Mouse (Mus musculus) midbrain, embryonic 15.5 days (tissue): ENCODE data around the gene Cacng4. TPM values are rescaled to one million over a fixed set of nuclear protein-coding genes. Genes with fewer than 3 reads are reported as not detected.

Source experiments
- ATAC-seq: fragments of 200-750 bp; cut with Nextera tagmentation; replicated peaks from 2 replicates; pipeline ENCODE4 v1.8.0; 2017; ENCODE audit warnings: moderate TSS enrichment
- H3K27ac ChIP-seq: fragments of 300-500 bp; sonication (generic); 2 replicates; pipeline ENCODE4 v1.5.1; 2015; ENCODE audit warnings: mild to moderate bottlenecking, inconsistent platforms
- H3K27me3 ChIP-seq: fragments of 300-500 bp; sonication (generic); replicated peaks from 2 replicates; pipeline ENCODE4 v1.6.1; 2015; ENCODE audit warnings: inconsistent platforms
- H3K36me3 ChIP-seq: fragments of 300-500 bp; sonication (generic); replicated peaks from 2 replicates; pipeline ENCODE4 v1.6.1; 2015; ENCODE audit warnings: inconsistent platforms
- H3K4me1 ChIP-seq: fragments of 300-500 bp; sonication (generic); 2 replicates; pipeline ENCODE4 v1.6.1; 2015; ENCODE audit warnings: inconsistent platforms
- H3K4me2 ChIP-seq: fragments of 300-500 bp; sonication (generic); 2 replicates; pipeline ENCODE4 v1.6.1; 2015; ENCODE audit warnings: inconsistent platforms, mild to moderate bottlenecking, moderate library complexity
- H3K4me3 ChIP-seq: fragments of 300-500 bp; sonication (generic); 2 replicates; pipeline ENCODE4 v1.5.1; 2015; ENCODE audit warnings: mild to moderate bottlenecking, inconsistent platforms
- H3K9ac ChIP-seq: fragments of 300-500 bp; sonication (generic); 2 replicates; pipeline ENCODE4 v1.6.1; 2015; ENCODE audit warnings: mild to moderate bottlenecking, inconsistent platforms
- H3K9me3 ChIP-seq: fragments of 300-500 bp; sonication (generic); 2 replicates; pipeline ENCODE4 v1.6.1; 2016; ENCODE audit warnings: inconsistent platforms
- WGBS: fragments of 180-500 bp; shearing (Covaris S2); methylation state at CpG from one replicate; pipeline ENCODE4 v1.1.7; 2015; ENCODE audit warnings: mixed read lengths; 5-methylcytosine and 5-hydroxymethylcytosine counted together
- polyA plus RNA-seq: library from polyadenylated mRNA; unstranded; fragments of >200 nt; fragmentation: Nextera tagmentation; extraction: Ambion mirVana; gene quantifications from 2 replicates; pipeline ENCODE4 v1.2.1, GENCODE M21; 2015

The Cacng4 gene
- polyA plus RNA-seq, 1 experiment from 2014 or later: 61.5 TPM

- Histone ChIP-seq H3K27ac (no peak overlapping the region), H3K9me3 (no peaks in the 10 kb centered on the region), H3K36me3 (peaks cover 19% of the 10 kb centered on the region; the same call in 1 of the 2 replicates), H3K4me3 (no peak overlapping the region), H3K4me1 (no peaks in the 10 kb centered on the region; the same call in 1 of the 2 replicates), H3K9ac (no peak overlapping the region), H3K4me2 (no peak overlapping the region), H3K27me3 (no peaks in the 10 kb centered on the region)
- WGBS: 89% methylated on average over 4 of the region's 4 CpGs
- ATAC-seq: no peak
Measured at GRCm38 (mm10) chr11:107730940-107731339, 63.4 kb downstream of the Cacng4 start.

DNA sequence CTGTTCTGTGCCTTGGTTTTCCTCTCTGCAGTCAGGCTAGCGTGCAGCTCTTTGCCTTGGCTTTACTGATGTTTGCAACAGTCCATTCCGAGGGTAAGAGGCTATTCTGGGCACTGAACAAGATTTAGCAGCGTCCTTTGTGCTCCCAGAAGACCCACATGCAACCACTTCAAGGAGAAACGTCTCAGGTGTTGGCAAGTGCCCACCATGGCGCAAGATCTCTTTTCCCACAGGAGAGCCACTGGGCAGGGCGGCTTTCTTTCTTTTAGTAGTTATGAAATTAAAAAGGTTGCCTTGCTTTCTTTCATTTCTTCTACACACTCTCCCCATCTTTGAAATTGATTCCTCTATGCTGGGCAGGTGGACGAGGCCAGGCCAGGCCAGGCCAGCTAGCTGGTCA lies 65.2 kb downstream of the Cacng4 start:
- Histone ChIP-seq H3K4me3 (no peak overlapping the region), H3K4me2 (no peak overlapping the region), H3K9me3 (no peaks in the 10 kb centered on the region), H3K27ac (no peak overlapping the region), H3K9ac (no peak overlapping the region), H3K4me1 (no peaks in the 10 kb centered on the region; the same call in 1 of the 2 replicates), H3K27me3 (no peaks in the 10 kb centered on the region), H3K36me3 (peaks cover 4% of the 10 kb centered on the region; the same call in 1 of the 2 replicates)
- WGBS: 81% methylated on average over 7 of the region's 7 CpGs
- ATAC-seq: no peak

GRCm38 (mm10) chr11:107728073-107728863 lies 66.1 kb downstream of the Cacng4 start:
- H3K27ac ChIP-seq: no peak overlapping the region
- no peaks in the 10 kb centered on the region for H3K36me3 ChIP-seq
- no peaks in the 10 kb centered on the region; the same call in 1 of the 2 replicates for H3K4me1 ChIP-seq
- no peak overlapping the region for H3K4me2 ChIP-seq
- ATAC-seq: no peak
- H3K9ac ChIP-seq: no peak overlapping the region
- H3K9me3 ChIP-seq: no peaks in the 10 kb centered on the region
- H3K4me3 ChIP-seq: no peak overlapping the region
- H3K27me3 ChIP-seq: no peaks in the 10 kb centered on the region
- 74% methylated on average over 13 of the region's 13 CpGs for WGBS

- Histone ChIP-seq H3K9me3 (no peaks in the 10 kb centered on the region), H3K36me3 (no peaks in the 10 kb centered on the region), H3K4me3 (no peak overlapping the region), H3K4me2 (no peak overlapping the region), H3K4me1 (no peaks in the 10 kb centered on the region; the same call in 1 of the 2 replicates), H3K9ac (no peak overlapping the region), H3K27ac (no peak overlapping the region), H3K27me3 (no peaks in the 10 kb centered on the region)
- ATAC-seq: no peak
- 93% methylated on average over 8 of the region's 8 CpGs for WGBS
Measured at GRCm38 (mm10) chr11:107724603-107725002, 69.8 kb downstream of the Cacng4 start.

GRCm38 (mm10) chr11:107721057-107721456 lies 73.3 kb downstream of the Cacng4 start:
- H3K9me3 ChIP-seq: no peaks in the 10 kb centered on the region
- no peak overlapping the region for H3K4me3 ChIP-seq
- 81% methylated on average over 7 of the region's 7 CpGs for WGBS
- H3K4me2 ChIP-seq: no peak overlapping the region
- H3K4me1 ChIP-seq: no peaks in the 10 kb centered on the region; the same call in 1 of the 2 replicates
- H3K9ac ChIP-seq: no peak overlapping the region
- no peak for ATAC-seq
- no peaks in the 10 kb centered on the region for H3K27me3 ChIP-seq
- H3K27ac ChIP-seq: no peak overlapping the region
- H3K36me3 ChIP-seq: no peaks in the 10 kb centered on the region

DNA sequence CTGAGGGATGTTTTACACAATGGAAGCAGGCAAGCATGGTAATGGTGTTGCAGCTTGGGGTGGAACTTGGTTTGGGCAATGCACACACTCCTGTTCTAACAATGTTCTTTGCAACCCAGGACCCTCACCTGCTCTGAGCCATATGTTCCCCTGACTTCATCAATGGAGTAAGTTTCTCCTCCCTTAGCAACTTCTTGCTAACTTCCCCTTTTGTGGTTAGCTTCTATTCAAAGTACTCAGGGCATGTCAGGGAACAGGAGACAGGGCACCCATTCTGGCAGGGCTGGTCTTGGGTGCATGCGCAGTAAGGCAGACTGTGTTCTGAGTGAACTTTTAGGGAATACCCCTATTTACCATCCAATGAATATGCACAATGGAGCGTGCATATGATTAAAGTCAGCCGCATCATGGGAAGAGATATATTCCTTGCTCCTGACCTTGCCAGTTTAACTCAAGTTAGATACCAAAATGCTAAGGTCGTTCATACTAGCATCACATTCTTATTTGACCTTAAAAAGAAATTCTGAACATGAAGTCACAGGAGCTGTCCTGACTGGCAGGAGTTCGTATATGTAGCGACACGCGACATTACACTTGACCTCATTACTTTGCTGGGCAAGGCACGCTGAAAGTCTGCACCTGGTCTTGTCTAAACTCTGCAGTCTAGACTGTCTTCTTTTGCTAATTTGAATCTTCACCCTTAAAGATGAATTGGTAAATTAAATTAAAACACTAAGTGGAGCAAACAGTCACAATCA lies 73.9 kb downstream of the Cacng4 start:
- Histone ChIP-seq H3K4me1 (no peaks in the 10 kb centered on the region; the same call in 1 of the 2 replicates), H3K27me3 (no peaks in the 10 kb centered on the region), H3K9ac (no peak overlapping the region), H3K9me3 (no peaks in the 10 kb centered on the region), H3K4me3 (no peak overlapping the region), H3K36me3 (no peaks in the 10 kb centered on the region), H3K27ac (no peak overlapping the region), H3K4me2 (no peak overlapping the region)
- no peak for ATAC-seq
- 86% methylated on average over 9 of the region's 9 CpGs for WGBS

DNA sequence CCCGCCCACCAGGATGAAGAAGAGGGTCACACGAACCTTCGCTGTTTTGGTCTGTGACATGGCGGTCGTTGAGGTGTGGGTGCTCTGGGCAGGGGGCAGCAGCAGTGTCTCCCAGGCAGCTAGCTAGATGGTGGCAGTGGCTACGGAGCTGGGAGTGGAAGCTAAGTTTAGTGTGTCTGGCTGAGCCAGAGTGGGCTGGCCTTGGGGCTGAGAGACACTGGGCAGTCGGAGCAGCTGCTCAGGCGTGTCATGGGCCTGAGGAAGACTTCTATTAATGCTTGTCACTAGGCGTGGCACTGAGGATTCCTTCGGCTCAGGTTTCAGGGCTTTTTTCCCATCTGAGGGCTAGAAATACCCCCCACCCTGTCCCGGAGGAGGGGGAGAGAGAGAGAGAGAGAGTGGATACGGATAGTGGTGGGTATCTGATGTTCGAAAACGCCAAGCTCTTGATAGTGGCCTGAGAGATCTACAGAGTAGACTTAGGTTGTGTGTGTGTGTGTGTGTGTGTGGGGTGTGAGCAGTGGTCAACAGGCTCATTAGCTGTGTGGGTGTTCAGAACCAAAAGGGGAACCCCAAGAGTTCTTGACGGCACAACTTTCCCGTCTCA lies 77.9 kb downstream of the Cacng4 start, which contains the start of gene Cacng1:
Cacng1 (minus strand) TSS at position 191 of the 607 bp plus-strand sequence.
- Histone ChIP-seq H3K27ac (no peak within 1 kb of the TSS), H3K9ac (no peak within 1 kb of the TSS), H3K4me2 (no peak within 1 kb of the TSS), H3K4me1 (no peaks in the 10 kb centered on the region; the same call in 1 of the 2 replicates), H3K9me3 (no peaks in the 10 kb centered on the region), H3K4me3 (no peak within 1 kb of the TSS), H3K36me3 (no peaks in the 10 kb centered on the region), H3K27me3 (no peaks in the 10 kb centered on the region)
- ATAC-seq: no peak
- 69% methylated on average over 16 of the region's 16 CpGs for WGBS

- no peak for ATAC-seq
- 78% methylated on average over 7 of the region's 7 CpGs for WGBS
Measured at GRCm38 (mm10) chr11:107714368-107714767, 80.0 kb downstream of the Cacng4 start.

GRCm38 (mm10) chr11:107710379-107710778 lies 84.0 kb downstream of the Cacng4 start:
- no peak for ATAC-seq
- whole genome bisulfite sequencing: 84% methylated on average over 3 of the region's 3 CpGs
- Histone ChIP-seq H3K4me1 (peaks cover 14% of the 10 kb centered on the region; the same call in 1 of the 2 replicates), H3K27ac (no peak overlapping the region), H3K27me3 (no peaks in the 10 kb centered on the region), H3K9ac (no peak overlapping the region), H3K4me2 (no peak overlapping the region), H3K9me3 (no peaks in the 10 kb centered on the region), H3K4me3 (no peak overlapping the region), H3K36me3 (no peaks in the 10 kb centered on the region)

More at GRCm38 (mm10) chr11:107714368-107714767, 80.0 kb downstream of the Cacng4 start:
- H3K36me3 ChIP-seq: no peaks in the 10 kb centered on the region
- no peak overlapping the region for H3K9ac ChIP-seq
- no peak overlapping the region for H3K4me2 ChIP-seq
- no peaks in the 10 kb centered on the region for H3K27me3 ChIP-seq
- no peaks in the 10 kb centered on the region; the same call in 1 of the 2 replicates for H3K4me1 ChIP-seq
- no peak overlapping the region for H3K4me3 ChIP-seq
- H3K27ac ChIP-seq: no peak overlapping the region
- no peaks in the 10 kb centered on the region for H3K9me3 ChIP-seq

DNA sequence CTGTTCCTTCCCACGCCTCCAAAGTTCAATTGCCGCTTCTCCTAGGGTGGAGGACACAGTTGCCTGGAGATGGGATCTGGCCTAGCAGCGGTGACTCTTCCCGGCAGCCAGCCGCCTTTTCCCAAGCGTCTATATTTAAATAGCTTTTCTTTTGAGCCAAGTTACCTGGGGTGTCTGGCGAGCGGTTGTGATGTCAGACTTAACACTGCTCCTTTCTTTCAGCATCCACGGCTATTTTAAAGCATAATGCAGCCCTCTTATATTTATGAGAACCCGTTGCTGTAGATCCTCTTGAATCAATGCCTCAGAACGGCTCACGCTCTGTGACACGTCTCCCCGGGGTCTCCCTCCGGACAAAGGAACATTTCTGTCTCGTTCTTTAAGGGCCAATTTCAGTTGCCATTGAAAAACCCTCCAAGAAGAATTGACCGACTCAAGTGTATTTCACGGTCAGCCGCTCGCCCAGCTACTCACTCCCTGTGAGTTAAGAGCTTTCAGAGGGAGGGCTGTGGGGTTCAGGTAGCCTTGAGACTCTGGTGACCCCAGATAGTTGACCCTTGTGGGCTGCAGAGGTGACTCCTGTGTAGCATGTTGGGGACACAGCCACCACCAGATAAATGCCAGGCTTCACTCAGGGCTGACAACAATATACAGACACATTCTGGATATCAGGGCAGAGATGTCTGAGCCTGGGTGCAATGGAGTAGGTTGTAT lies 86.3 kb downstream of the Cacng4 start:
- Histone ChIP-seq H3K4me3 (no peak overlapping the region), H3K9me3 (no peaks in the 10 kb centered on the region), H3K4me2 (peak overlapping the region; percentile 21; the same call in 1 of the 2 replicates), H3K9ac (no peak overlapping the region), H3K27ac (no peak overlapping the region), H3K4me1 (peaks cover 30% of the 10 kb centered on the region; the same call in 1 of the 2 replicates), H3K27me3 (peaks cover 7% of the 10 kb centered on the region; the same call in 1 of the 2 replicates), H3K36me3 (no peaks in the 10 kb centered on the region)
- WGBS: 12% methylated on average over 20 of the region's 20 CpGs
- ATAC-seq: no peak; the same call in 1 of the 2 replicates

GRCm38 (mm10) chr11:107705476-107706074 lies 88.8 kb downstream of the Cacng4 start:
- peaks cover 7% of the 10 kb centered on the region; the same call in 1 of the 2 replicates for H3K27me3 ChIP-seq
- no peak overlapping the region for H3K4me3 ChIP-seq
- H3K36me3 ChIP-seq: no peaks in the 10 kb centered on the region
- no peak for ATAC-seq
- WGBS: 59% methylated on average over 11 of the region's 11 CpGs
- H3K9me3 ChIP-seq: no peaks in the 10 kb centered on the region
- H3K4me2 ChIP-seq: no peak overlapping the region
- H3K27ac ChIP-seq: no peak overlapping the region
- H3K9ac ChIP-seq: no peak overlapping the region
- H3K4me1 ChIP-seq: peaks cover 30% of the 10 kb centered on the region; the same call in 1 of the 2 replicates
